Mouse (Mus musculus): ENCODE results near the gene Sh3rf3.

- TF ChIP-seq CTCF (IDR thresholded peaks at IDR 0.05; ENCODE audit: extremely low read depth, insufficient read depth, insufficient read length, insufficient replicate concordance) (no peak), POLR2A (IDR thresholded peaks at IDR 0.05; ENCODE audit: low read depth, low read length) (no peak)
Measured at GRCm38 (mm10) chr10:58871149-58871820, 58.1 kb downstream of the Sh3rf3 start.

Data from spleen, adult 2 months (tissue).